Mouse (Mus musculus) frontal cortex, postnatal 36 days (tissue): ENCODE data around the gene 1110059E24Rik.
"Not testable (repeated sequence)": the region's sequence is repeated elsewhere in the genome, so short reads cannot be mapped to it uniquely, and the experiment has no call there.

Experiments
- DNase-seq, 2 experiments: peaks; one replicate each; pipeline ENCODE4 v3.0.0; 2022; ENCODE audit warnings: low spot score in 2 of 2

1110059E24Rik gene

DNA sequence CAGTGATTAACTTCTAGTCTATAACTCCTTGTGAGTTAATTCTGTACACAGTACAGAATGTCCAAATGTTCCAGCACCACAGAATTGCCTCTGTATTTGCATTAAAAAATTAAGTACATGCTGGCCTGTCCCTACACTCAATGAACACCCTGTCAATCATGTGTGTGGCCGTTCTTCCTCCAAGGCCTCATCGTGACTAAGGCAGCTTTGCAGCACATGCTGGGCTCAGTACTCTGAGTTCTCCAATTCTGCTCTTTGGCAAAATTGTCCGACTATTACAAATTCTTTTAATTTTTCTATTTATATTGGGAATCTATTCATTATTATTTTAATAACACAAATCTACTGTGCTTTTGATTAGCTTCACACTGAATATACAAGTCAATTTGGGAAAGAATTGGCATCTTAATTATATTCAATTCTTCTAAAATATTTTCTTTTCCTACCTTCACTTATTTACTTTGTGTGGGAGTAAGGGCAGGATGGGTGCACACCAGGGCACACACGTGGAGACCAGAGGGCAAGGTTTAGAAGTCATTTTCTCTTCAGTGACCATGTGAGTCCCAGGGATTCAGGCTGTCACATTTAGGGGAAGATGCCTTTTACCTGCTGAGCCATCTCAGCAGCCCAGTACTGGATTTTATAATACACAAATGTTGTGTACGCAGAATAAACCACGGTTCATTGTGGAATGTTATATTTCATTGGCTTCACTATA is 26.3 kb downstream of the 1110059E24Rik start:
- DNase-seq: no peak

DNA sequence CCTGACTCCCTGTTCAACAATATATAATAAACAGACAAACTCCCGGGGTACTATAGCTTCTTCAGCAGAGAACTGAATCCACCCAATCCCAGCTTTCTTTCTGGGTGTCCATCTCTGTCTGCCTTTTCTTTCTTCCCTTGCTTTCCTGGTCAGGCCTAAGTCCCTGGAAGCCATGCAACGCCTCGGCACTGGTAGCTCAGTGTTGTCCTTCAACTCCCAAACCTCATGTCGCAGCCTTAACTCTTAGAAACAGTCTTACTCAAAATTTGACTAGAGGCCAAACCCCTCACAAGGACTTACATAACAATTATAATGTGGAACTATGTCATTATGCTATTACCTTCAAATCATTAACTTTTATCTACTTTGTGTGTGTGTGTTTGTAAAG is 28.6 kb downstream of the 1110059E24Rik start:
- no peak for DNase-seq

DNA sequence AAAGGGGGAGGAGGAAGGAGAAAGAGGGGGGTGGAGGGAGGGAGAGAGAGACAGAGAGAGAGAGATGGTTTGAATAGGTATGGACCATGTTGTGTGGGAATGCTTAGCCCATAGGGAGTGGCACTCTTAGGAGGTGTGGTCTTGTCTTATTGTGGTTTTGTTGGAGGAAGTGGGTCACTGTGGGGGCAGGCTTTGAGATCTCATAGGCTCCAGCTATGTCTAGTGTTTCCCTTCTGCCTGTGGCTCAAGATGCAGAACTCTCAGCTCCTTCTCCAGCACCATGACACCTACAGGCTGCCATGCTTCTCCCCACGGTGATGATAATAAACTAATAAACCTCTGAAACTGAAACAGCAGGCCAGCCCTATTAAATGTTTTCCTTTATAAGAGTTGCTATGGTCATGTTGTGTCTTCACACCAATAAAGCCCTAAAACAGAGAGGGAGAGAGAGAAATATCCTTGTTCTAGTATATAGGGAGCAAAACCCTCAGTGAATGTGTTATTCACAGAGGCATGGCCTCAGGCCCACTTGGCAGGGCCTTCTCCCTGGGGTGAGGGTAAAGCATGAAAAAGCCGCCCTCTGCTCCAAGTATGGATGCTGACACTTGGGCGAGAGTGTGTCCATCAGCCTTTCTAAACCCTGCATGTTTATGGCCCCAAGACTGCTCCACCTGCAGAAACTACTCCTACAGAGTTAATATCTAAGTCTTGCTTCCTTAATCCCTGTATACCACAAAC is 29.2 kb downstream of the 1110059E24Rik start:
- DNase-seq: no peak

DNA sequence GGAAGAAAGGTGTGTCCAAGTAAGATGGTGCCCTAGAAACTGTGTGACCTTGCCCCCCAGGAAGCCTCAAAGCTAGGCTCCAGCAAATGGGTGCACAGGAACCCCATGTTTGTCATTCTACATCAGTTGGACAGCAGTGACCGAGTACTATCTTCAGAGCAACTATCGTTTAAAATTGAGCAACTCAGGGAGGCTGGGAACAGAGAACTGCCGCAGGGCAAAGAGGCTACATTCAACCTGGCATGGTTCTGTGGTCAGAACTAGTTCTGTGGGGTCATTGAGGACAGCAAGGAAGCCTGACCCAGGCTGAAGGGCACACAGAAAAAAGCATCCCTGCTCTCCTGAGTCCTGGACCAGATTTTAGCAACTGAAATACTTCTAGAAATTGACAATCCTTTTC is 37.0 kb downstream of the 1110059E24Rik start:
- no peak for DNase-seq

DNA sequence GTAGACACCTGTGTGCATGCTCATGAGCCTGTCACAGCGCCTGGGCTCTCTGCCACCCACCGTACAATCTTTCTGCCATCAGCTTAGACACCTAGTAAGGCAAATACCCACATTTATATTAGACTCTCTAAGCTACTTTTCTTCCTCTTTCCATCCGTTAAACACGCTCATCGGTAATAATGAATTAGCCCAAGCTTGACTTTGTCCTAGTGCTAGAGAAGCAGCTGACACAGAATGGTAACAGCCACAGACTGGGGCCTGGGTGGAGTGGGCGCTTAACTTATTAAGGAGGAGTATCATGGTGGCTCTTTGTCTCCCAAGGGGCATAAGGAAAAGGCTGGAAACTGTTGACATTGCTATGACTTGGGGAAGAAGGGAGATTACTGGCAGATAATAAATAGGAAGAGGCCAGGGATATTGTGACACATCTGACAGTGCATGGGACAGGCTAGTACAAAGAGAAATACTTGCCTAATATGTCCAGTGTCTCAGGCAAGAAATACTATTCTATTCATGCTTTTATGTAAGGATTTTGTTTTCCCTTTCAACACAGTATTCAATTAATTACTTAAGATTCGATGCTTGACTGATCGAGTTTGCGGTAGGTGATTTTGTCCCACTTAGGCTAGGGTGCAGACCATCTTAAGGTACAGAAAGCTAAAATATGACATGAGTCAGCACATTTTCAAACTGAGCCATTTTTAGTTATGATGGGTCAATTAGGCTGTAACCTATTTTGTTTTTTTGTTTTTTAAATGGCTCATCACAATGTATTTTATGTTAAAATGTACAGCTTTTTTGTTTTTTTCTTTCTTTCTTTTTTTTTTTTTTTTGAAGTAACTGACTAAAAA is 40.8 kb downstream of the 1110059E24Rik start:
- DNase-seq: no peak

DNA sequence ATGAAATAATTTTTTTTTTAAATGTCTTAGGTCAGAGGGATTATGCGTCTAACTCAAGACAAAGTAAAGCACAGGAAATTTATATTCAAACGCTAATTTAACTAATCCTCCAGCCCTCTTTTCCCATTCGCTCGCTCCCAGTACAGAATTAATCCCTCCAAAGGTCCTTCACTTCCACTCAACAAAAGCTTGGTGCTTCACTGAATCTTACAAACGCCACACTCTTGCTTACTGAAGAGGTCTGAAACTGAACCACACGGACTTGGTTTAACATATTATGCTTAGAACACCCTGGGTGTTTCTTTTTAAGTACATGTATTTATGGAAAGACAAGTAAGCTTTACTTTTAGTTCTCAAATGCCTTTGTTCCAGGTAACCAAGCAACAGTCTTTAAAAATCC is 41.5 kb downstream of the 1110059E24Rik start:
- no peak for DNase-seq

DNA sequence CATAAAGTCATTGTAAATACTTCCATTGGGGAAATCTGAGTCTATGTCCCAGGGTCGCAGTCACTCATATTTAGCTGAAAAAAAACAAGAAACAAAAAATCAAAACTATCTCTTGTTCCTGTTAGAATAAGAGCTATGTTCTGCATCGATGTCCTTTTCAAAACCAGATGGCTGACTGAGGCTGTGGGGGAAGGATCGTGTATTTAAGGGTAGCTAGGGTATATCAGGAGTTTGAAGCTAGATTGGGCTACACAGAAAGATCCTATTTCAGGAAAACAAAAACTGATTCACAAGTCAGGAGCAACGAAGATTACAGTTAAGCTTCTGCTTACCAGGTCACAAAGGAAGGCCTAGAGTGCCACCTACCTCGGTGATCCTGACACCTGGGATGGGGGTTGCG is 42.5 kb downstream of the 1110059E24Rik start:
- no peak for DNase-seq

DNA sequence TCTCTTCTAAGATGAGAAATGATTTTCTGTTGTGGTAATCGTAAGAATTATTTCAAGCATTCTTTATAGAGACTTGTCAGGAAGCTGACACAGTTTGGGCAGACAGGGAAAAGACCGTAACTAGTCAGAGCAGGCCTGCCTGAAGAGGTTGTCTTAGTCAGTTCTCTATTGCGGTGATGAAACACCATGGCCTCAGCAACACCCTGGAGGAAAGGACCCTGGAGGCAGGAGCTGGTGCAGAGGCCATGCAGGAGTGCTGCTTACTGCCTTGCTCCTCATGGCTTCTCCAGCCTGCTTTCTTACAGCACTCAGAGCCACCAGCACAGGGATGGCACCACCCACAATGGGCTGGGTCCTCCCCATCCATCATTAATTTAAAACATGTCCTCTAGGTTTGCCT is 47.5 kb downstream of the 1110059E24Rik start:
- no peak for DNase-seq

DNA sequence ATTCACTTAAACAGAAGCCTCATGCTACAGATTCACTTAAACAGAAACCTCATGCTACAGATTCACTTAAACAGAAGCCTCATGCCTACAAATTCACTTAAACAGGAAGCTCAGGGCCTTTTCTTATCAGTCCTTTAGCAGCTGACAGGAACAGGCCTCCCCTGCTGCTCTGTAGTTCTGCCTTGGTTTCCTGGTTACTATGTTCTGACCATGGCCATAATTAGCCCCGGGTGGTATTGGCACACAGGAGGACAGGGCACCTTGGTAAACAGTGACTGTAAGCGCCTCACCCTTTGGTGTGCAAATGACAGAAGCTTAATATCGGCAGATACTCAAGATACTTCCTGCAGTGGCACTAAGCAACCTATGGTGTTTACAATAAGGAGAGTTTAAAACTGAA is 48.9 kb downstream of the 1110059E24Rik start:
- DNase-seq: no peak

DNA sequence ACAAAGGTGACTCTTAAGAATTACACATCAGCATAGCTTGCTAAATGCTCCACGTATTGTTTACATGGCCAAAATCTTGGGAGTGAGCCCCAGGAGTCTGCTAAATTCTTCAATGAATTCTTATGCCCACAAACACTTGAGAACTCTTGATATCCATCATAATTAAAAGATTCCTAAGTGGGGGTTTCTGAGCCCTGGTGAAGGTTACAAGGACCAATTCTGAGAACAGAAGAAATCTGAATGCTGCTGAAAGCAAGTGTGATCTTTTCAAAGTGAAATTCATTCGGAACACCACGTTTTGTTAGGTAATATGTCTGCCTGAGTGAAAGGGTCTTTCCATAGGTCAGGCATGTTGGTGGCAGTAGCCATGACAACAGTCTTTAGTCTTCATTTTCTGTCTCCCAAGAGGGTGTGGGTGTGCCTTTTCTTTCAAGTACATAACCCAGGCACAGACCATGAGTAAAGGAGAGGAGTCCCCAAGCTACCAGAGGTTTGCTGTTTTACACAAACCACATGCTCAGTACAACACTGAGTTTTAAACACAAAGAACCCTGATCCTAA is 51.2 kb downstream of the 1110059E24Rik start:
- no peak for DNase-seq

DNA sequence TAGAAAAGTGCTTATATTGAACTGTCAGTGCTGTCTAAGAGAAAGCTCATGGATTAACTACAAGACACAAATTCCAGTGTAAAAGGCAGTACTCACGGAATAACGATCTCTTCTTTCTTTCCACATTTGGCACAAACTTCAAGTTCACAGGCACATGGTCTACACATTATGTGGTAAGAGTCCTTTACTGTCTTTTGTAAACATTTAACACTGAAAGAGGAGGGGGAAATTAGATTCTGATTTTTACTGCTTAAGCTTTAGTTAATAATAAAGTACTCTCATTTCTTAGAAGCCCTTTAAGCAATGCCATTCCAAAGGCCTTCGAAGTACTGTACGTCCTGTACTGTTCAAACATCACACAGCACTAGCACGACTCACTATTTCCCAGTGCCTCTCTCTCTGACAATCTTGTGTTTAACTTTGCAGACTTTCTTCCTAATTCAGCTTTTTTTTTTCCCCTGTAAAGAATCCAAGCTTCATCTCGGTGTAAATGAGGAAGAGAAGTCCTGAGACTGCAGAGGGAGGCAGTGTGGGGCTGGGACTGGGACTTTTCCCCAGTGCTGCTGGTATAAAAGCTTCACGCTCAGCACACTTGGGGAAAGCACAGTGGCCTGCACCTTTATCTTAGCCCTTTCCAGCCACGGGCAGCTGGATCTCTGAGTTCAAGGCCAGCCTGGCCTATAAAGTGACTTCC is 54.0 kb downstream of the 1110059E24Rik start:
- DNase-seq: no peak

DNA sequence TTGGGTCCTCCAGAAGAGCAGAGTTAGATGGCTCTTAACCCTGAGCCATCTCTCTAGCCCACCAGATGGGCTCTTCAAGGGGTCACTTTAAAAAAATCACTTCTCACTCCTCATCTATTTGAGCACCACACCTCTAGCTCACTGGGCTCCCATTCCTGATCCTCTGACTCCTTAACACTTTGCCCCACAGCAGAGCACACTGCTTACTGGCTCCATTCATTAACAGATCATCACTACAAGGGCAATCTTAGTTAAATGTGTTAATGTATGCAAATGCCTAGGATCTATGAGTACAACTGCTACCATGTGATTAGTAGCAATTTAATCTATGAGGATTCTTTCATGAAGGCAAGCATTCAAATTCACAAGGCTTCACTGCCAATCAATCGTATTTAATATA is 58.1 kb downstream of the 1110059E24Rik start:
- DNase-seq: no peak

DNA sequence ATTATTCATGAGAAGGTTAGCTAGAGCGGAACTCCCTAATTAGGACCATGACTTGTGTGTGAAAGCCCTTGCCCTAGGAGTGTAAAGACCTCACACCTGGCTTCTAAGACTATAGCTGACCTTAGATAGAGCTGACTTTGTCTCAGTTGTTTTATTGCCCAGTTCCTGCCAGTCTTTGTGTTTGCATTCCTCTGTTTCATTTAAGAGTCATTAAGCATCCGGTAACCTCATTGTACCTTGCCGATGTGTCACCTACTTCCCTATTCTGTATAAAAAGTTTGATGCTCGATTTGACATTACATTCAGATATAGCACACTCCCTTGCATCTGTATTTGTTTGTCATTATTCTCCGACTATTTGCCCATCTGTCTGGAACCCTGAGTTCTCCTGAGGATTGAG is 60.6 kb downstream of the 1110059E24Rik start:
- DNase-seq: not testable (repeated sequence)

DNA sequence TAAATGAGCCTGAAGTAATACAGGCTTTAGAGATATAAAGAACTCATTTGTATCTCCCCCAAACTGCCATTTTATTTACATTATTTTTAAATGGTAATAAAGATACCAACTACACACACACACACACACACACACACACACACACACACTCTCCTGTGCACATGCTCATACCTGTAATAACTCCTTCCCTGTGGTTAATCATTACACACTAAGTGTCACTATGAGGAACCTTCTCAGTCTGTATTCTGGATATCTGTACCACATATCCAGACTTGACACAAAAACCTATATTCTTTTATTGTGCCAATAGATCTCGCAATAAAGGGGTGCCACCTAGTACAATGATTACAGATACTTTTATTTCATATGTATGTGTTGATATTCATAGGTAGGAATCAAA is 62.9 kb downstream of the 1110059E24Rik start:
- DNase-seq: no peak

DNA sequence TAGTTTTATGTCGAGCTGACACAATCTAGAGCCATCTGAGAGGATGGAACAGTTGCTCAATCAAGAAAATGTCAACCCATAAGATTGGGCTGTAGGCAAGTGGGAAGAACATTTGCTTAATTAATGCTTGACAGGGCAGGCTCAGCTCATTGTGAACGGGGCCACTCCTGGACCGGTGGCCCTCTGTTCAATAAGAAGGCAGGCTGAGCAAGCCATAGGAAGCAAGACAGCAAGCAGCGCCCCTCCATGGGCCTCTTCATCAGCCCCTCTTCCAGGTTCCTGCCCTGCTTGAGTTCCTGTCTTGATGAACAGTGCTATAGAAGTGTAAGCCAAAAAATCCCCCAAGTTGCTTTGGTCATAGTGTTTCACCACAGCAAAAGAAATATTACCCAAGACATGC is 65.2 kb downstream of the 1110059E24Rik start:
- no peak for DNase-seq

DNA sequence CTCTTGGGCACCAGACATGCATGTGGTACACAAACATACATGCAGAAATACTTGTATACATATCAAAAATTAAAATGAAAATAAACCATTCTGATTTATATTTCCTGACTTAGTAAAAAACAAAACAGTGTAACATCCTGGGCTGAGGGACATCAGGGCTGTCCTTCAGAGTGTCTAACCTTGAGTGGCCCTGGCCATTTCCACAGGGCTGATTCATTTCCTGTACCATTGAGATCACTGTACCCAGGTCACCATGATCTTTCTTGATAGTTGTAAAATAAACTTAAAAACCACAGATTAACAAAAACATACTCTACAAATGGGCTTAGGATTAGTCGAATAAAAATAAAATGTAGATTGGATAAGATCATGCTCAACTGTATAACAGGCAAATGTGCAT is 66.2 kb downstream of the 1110059E24Rik start:
- DNase-seq: no peak

DNA sequence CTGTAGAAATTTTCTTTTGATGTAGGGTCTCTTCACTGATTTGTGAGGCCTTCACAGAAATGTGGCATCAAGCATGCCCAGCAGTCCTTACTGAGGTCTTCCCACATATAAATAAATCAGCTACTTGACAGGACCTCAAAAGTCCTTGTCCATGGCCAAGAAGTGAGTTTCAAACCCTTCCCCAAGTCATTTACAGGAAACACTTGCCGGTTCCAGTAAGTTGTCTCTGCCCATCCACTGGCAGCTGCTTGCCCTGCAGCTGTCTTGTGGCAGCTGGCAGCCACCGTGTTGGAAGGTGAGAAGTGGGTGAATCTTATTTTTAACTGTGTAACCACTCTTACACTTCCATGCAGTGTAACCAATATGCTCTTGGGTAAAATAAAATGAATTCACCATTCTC is 66.9 kb downstream of the 1110059E24Rik start:
- DNase-seq: no peak

DNA sequence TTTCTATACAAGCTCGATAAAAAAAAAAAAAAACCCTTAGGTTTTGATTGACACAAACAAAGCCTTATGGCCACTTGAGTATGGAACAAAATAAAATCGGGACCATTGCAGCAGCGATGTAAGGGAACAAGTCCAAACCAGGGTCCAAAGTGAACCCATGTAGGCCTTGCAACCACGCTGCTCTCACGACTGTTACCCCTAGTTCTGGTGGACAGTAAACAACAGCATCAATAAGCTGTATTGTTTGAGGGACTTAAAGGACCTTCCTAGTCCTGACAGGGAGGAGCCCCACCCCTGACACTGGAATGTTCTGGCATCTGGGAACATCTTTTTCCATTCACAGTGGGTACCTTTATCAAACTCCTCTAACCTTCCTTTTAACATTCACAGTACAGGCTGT is 68.8 kb downstream of the 1110059E24Rik start:
- DNase-seq: no peak

DNA sequence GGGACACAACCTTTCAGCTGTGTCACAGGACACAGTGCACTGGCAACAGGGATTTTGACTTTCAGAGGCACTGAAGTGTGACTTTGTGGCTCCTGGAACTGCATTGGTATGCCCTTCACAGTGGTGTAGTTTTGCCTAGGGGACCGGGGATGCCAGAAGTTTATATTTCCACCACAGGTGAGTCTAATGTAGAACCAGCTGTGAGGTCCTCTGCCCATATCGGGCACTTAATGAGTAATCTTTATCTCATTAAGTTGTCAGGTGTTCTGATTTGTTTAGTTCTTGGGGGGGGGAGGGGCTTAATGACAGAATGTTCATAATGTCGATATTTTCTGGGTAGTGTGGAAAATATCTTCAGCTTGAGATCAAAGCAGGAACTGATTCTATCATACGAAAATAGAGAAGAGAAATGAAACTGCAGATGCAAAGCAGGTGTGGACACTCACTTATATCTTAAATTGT is 69.2 kb downstream of the 1110059E24Rik start:
- DNase-seq: no peak

DNA sequence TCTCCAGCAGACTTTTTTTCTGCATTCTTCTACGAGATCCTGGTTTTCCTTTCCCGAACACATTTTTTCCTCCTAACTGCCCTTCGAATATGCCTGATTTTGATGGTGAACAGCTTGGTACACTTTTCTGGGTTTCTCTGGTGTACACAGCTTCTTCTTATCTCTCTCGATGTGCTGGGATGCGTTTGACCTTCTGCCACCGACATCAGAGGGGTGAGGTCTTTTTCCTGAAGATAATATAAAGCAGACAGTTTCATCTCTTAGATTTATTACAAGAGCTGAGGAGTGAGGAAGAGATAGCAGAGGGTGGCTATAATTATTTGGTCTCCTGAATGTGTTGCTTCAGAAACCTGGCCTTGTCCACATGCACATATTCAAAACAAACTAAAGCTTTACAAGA is 71.4 kb downstream of the 1110059E24Rik start:
- no peak for DNase-seq

DNA sequence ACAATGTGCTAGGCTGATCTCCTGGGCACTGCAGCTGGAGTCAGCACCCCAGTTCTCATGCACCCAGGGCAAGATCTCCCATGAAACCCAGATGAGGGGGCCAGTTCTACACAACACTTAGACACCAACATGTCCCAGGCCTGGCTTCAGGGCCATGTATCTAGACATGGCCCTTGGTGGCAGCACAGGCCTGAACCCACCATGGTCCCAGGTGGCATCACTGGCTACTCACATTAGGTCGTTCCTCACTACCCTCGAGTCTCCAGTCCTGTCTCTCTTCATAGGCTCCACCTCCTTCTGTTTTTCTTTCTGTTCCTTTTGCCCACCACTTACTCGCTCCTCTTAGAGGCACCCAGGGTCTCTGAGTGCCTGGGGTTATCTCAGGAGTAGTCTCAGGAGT is 72.9 kb downstream of the 1110059E24Rik start:
- no peak for DNase-seq

DNA sequence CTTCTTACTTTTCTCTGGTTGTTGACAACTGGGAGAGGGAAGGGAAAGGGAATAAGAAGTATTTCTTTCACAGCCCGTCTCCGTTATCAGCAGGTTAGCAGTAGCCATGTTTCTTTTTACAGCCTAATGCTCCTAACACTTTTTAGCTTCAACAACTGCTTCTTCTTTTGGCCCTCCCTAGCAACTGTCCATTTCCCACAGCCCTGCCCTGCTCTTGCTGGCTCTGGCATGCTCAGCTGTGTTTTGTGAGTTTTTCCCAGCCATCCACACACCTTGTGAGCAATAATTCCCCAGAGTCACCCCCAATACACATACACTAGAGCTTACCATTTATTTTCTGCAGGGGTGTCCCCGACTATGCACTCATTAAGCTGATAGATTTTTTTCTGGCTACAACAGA is 75.3 kb downstream of the 1110059E24Rik start:
- no peak for DNase-seq
